Mouse (Mus musculus) cerebellum, adult 2 months (tissue): Measurements from ENCODE around the gene Rpl36a-ps1.

Source experiments
- CTCF ChIP-seq: fragments of 200-500 bp; IDR thresholded peaks from 2 replicates; pipeline ENCODE4 v1.5.1; 2011; ENCODE audit warnings: low read depth, mild to moderate bottlenecking, control low read depth, low read length, moderate library complexity, borderline replicate concordance; ENCODE audit not compliant: insufficient read depth
- POLR2A ChIP-seq: fragments of 200-500 bp; IDR thresholded peaks from 2 replicates; pipeline ENCODE4 v1.6.1; 2011; ENCODE audit warnings: low read length, control low read depth, borderline replicate concordance; ENCODE audit not compliant: insufficient read depth

DNA sequence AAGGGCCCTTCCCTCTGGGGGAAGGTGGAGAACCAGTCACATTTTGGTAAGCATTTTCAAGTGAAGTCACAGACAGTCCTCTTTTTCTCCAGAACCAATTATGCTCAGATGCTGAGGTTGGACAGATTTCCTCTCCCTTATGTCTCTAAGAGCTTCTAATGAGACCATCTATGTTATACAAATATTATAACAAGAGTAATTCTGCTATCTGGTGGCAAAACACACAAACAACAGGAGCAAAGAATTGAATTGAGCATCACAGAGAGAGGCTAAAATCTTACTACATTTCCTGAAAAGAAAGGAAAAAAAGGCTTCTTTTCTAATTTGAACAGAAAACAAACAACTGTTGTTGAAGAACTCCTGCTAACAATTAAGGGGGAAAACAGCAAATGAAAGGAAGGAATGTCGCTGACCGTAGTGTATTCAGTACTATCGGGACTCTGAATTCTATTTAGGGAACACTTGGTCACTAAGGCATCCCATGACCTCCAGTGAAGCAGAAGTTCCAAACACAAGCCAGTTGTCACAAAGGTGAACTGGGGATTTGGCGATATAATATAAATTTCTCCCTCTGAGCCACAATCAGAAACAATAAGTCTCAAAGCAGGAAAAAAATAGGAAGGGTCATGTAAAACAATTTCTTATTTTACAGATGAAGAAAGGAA is 42.4 kb downstream of the Rpl36a-ps1 start:
- TF ChIP-seq CTCF (no peak), POLR2A (no peak)
